Mouse (Mus musculus) liver, adult 2 months (tissue): ENCODE measurements around the gene Chac1.

Source experiments
- CTCF ChIP-seq: fragments of 200-500 bp; IDR thresholded peaks from 2 replicates; pipeline ENCODE4 v1.5.1; 2011; ENCODE audit warnings: low read depth, low read length, control low read depth
- POLR2A ChIP-seq: fragments of 200-500 bp; IDR thresholded peaks from 2 replicates; pipeline ENCODE4 v1.6.1; 2011; ENCODE audit warnings: low read length, control low read depth; ENCODE audit not compliant: insufficient read depth; ENCODE audit errors: extremely low read depth

DNA sequence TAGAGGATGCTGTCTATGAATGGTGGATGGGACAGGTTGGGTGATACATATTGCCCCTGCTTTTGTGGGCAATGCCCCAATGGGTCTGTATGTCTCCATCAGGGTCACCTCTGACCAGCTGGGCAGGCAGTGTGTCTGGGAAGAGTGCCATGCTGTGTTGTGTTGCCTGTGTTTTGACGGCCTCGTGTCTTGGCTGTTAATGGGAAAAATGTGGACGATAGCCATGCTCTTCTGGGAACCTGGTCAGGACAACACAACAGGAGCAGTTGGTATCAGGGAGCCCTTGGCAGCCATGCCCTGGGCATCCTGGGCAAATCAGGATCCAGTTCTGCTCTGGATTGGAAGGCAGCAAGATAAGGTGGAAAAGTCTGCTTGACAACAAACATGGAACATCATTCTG lies 4.1 kb downstream of the Chac1 start:
- TF ChIP-seq CTCF, result no peak
- no peak for TF ChIP-seq POLR2A
